Mouse (Mus musculus) kidney, adult 8-10 months (tissue): ENCODE data around the gene Zfp42.
"Not testable (repeated sequence)": the region's sequence is repeated elsewhere in the genome, so short reads cannot be mapped to it uniquely, and the experiment has no call there.

Experiments
- DNase-seq, 2 experiments: peaks; one replicate each; pipeline ENCODE4 v3.0.0; 2022

Zfp42 gene

DNA sequence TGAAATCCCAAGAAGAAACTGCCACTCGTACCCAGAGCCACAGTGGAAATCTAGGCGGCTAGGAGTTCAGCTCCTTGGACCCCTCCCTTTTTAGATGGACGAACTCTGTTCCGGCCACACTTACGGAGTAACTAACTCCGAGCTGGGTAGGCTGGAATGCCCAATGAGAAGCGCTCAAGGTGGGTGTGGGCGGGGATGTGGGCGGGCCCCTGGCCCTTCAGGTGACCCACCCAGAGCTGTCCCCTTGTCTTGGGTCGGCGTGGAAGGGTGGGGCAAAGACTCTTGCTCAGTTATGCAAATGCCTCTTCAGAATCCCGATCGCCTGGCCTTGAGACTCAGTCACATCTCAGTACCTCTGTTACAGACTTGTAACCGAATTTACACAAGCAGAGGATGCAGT, at the start of gene Zfp42:
Zfp42 (minus strand) TSS at position 85 of the 400 bp plus-strand sequence.
- DNase-seq, result no peak

- no peak for DNase-seq
Measured at GRCm38 (mm10) chr8:43356069-43356770, 49.4 kb upstream of the Zfp42 start.

- DNase-seq, result not testable (repeated sequence)
Measured at GRCm38 (mm10) chr8:43352241-43352640, 45.5 kb upstream of the Zfp42 start.

DNA sequence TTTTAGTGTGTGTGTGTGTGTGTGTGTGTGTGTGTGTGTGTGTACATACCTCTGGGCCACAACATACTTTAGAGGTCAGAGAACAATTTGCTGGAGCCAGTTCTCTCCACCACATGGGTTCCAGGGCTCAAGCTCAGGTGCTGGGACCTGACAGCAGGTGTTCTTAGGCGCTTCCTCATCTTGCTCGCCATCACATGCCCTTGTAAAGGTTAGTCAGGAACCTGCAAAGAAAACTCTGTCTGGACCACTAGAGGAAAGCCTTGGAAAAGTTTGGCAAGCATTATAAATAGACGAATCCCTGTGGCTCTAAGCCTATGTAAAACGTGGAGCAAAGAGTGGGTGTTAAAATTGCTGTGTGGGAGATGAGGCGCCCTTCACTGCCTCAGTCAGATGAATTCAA, 31.8 kb upstream of the Zfp42 start:
- DNase-seq, result no peak

DNA sequence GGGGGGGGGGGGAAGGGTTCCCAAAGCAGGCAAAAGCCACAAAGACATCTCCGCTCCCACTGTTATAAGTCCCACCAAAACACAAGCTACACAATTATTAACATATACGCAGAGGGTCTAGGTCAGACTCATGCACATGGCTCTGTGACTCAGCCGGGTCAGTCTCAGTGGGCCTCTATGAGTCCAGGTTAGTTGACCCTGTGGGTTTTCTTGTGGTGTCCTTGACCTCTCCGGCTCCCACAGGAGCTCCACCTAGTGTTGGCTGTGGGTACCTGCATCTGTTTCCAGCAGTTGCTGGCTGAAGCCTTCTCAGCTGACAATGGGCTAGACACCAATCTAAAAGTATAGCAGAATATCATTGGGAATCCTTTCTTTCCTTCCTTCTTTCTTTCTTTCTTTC, 26.7 kb upstream of the Zfp42 start:
- DNase-seq, result peak in 1 of 2 experiments; percentile 13

DNA sequence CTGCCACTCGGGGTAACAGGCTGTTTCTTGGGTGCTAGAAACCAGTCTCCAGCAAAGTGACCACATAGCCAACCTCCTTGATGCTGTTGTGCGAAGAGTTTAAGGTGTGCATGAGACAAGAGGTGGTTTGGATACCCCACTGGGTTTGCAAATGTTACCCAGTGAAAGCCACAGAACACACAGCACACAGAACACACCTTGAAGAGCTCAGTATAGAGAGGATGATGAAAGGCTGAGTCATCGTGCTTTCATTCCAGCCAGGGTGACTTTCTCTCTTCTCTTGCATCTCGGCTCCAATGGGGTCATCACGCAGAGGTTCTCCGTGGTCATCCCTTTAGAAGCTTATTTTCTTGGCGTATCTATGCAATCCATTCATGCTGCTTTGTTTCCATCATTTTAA, 24.9 kb upstream of the Zfp42 start:
- no peak for DNase-seq

DNA sequence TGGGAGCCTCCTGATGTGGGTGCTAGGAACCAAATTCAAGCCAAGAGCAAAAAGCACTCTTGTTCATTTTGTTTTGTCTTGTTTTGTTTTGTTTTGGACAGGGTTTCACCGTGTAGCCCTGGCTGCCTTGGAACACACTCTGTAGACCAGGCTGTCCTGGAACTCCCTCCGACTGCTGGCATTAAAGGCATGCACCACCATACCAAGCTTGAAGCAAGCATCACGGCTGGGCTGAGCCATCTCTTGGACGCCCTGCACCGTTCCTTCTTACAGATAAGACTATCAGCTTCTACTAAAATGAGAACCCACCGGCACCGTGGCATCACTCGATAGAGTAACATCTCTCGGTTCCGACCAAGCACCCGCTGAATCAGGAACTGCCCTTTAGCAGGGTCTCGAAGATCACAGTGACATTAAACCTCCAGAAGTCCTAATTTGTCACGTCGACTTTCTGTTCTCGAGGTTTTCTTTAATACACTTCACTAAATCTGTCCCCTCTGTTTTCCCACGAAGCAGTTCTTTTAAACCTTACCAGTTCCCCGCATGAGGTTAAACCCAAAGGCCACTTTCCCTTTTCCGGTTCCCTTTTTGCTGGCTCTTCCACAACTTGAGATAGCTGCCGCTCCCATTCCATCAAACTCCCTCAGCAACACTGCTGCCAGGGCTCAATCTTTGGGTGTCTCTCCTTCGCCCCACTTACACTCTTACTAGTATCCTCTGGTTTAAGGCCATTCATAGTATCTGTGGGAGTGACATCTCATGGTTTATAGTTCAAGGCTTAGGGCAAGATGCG, 23.3 kb upstream of the Zfp42 start:
- DNase-seq, result no peak

GRCm38 (mm10) chr8:43328666-43329065, 21.9 kb upstream of the Zfp42 start:
- DNase-seq, result no peak

DNA sequence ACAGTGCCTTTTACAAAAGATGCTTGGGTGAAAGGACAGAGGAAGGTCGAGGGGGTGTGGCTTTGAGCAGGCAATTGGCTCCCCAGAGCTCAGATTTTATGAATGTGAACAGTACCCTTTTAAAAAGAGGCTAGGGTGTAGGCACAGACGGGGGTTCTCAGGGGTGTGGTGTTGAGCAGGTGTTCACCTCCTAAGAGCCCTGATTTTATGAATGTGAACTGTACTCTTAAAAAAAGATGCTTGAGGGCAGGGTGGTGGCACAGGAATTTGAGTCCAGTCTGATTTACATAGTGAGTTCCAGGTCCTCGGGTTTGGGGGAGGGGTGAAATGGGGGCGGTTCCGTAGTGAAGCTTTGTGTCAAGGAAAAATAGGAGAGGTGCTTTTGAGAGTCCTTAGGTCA, 14.0 kb upstream of the Zfp42 start:
- no peak for DNase-seq

- no peak for DNase-seq
Measured at GRCm38 (mm10) chr8:43308213-43308612, 1.4 kb upstream of the Zfp42 start.

GRCm38 (mm10) chr8:43305676-43306075, 1.1 kb downstream of the Zfp42 start:
- DNase-seq, result no peak

- no peak for DNase-seq
Measured at GRCm38 (mm10) chr8:43299796-43300195, 7.0 kb downstream of the Zfp42 start.

DNA sequence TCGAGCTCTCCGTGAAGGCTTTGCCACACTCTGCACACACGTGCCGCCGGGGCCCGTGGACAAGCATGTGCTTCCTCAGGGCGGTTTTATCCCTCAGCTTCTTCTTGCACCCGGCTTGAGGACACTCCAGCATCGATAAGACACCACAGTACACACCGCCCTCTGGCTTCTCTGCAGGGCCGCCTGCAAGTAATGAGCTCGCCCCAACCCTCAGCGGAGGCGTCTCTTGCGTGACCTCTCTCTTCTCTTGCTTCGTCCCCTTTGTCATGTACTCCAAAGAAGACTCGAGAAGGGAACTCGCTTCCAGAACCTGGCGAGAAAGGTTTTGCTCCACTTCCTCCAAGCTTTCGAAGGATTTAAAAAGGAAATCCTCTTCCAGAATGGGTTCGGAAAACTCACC, 11.0 kb downstream of the Zfp42 start:
- DNase-seq, result no peak

- no peak for DNase-seq
Measured at GRCm38 (mm10) chr8:43294191-43294590, 12.6 kb downstream of the Zfp42 start.

DNA sequence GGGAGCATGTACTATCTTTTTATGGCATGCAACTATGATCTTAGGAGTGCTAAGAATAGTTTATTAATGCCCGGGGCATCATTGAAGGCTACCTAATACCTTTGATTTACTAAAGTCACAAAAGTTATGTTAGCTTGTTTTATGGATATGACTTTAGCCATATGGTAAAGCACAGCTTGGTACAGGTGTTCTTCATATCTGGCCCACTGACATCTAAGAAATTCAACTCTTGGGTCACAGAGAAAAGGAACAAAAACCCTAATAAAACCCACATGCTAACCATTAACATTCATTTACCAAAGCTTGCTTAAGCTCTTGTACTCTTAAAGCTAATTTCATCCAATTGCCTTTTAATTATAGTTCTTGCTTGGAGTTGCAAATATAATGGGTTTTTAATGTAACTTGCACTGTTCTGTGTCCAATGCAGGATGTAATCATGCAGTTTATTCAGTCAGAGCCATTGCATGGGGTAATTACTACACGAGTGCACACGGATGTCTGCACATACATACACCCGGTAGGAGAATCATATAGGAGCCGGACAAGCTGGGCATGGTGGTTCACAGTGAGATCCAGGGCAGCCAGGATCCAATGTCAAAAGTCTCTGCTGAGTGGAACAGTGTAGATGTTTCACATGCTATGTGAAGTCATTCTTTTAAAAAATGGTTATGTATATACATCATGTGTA, 16.2 kb downstream of the Zfp42 start:
- DNase-seq, result no peak

DNA sequence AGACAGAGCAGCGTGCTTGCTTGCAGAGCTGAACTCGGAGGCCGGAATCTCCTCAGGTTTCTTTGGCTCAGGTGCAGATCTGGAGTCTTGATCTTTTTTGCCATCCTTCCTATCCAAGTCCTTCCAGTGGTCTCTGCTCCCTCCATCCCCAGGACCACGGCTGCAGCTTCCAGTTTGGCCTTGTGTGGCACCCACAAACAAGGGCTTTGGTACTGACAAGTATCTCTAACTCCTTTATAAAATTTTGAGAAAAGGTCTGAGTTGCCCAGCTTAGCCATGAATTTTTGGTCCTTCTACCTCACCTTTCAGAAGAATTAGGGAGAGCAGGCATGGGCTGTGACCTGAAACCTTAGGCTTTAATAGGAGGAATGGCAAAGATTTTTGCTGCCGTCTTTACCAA, 17.0 kb downstream of the Zfp42 start:
- no peak for DNase-seq

- DNase-seq, result no peak
Measured at GRCm38 (mm10) chr8:43288840-43289239, 17.9 kb downstream of the Zfp42 start.

GRCm38 (mm10) chr8:43287456-43287855, 19.3 kb downstream of the Zfp42 start:
- no peak for DNase-seq

GRCm38 (mm10) chr8:43283231-43283630, 23.5 kb downstream of the Zfp42 start:
- DNase-seq, result no peak

GRCm38 (mm10) chr8:43278397-43278796, 28.4 kb downstream of the Zfp42 start:
- no peak for DNase-seq

GRCm38 (mm10) chr8:43260961-43261360, 45.8 kb downstream of the Zfp42 start:
- DNase-seq, result no peak

GRCm38 (mm10) chr8:43257886-43258285, 48.9 kb downstream of the Zfp42 start:
- DNase-seq, result no peak

DNA sequence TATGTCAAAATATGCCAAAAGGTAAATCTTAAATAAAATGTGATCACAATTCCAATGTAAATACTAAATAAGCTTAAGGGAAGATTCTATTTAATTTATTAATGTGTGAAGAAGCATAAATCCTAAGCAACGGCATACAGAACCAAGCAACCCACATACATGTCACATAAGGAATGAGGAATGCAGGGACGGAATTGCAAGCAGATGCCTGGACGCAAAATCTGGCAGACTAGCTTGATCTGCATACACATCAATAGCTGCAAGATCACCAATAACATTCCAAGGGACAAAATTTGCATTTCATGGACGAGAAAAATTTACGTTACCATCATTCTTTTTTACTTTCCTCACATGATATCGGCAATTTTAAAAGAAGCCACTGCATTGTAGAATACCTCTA, 51.1 kb downstream of the Zfp42 start:
- no peak for DNase-seq

DNA sequence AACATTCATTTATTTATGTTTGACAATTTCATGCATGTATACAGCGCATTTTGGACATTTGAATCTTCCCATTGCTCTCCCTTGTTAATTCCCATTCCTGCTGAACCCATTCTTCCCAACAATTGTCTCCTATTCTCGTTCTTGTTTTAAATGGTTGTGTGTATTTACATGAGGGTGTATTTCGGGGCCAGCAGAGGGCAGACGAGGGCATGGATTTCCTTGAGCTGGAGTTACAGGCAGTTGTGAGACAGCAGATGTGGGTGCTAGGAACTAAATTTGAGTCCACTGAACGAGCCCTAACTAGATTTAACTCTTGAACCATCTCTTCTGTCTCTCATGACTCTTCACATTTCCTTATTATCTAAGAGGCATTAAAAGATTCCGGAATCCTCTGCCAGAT, 55.1 kb downstream of the Zfp42 start:
- DNase-seq, result no peak
